Mouse (Mus musculus): ENCODE measurements around the gene Gatad2b. TPM values are rescaled to one million over a fixed set of nuclear protein-coding genes. Genes with fewer than 3 reads are reported as not detected.

Gatad2b gene
- polyA plus RNA-seq, 1 experiment from 2014 or later, result 13.2 TPM

- H3K4me1 ChIP-seq, result peaks cover 4% of the 10 kb centered on the region; the same call in 1 of the 2 replicates
- ATAC-seq (ENCODE audit: low FRiP score), result no peak
- 89% methylated on average over 5 of the region's 5 CpGs for WGBS
Measured at GRCm38 (mm10) chr3:90367001-90367632, 74.1 kb downstream of the Gatad2b start.

GRCm38 (mm10) chr3:90369041-90369440 lies 76.1 kb downstream of the Gatad2b start:
- Histone ChIP-seq H3K4me3 (replicated peaks) (no peak overlapping the region), H3K4me2 (no peak overlapping the region)

More at GRCm38 (mm10) chr3:90367001-90367632, 74.1 kb downstream of the Gatad2b start:
- Histone ChIP-seq H3K9ac (replicated peaks) (no peak overlapping the region), H3K27me3 (replicated peaks) (no peaks in the 10 kb centered on the region), H3K27ac (replicated peaks) (no peak overlapping the region), H3K4me3 (replicated peaks) (no peak overlapping the region), H3K36me3 (no peaks in the 10 kb centered on the region), H3K4me2 (no peak overlapping the region), H3K9me3 (replicated peaks) (no peaks in the 10 kb centered on the region)

GRCm38 (mm10) chr3:90371857-90372256 lies 78.9 kb downstream of the Gatad2b start:
- WGBS, result 73% methylated on average over 7 of the region's 7 CpGs
- Histone ChIP-seq H3K4me3 (replicated peaks) (no peak overlapping the region), H3K36me3 (no peaks in the 10 kb centered on the region), H3K4me2 (no peak overlapping the region), H3K9ac (replicated peaks) (no peak overlapping the region), H3K27ac (replicated peaks) (no peak overlapping the region), H3K4me1 (peaks cover 4% of the 10 kb centered on the region; the same call in 1 of the 2 replicates), H3K9me3 (replicated peaks) (no peaks in the 10 kb centered on the region), H3K27me3 (replicated peaks) (no peaks in the 10 kb centered on the region)
- ATAC-seq (ENCODE audit: low FRiP score), result no peak

More at GRCm38 (mm10) chr3:90369041-90369440, 76.1 kb downstream of the Gatad2b start:
- 13% methylated on average over 2 of the region's 2 CpGs for WGBS
- ATAC-seq (ENCODE audit: low FRiP score), result no peak
- no peak overlapping the region for H3K27ac ChIP-seq (replicated peaks)
- no peaks in the 10 kb centered on the region for H3K27me3 ChIP-seq (replicated peaks)
- H3K36me3 ChIP-seq, result no peaks in the 10 kb centered on the region
- no peak overlapping the region for H3K9ac ChIP-seq (replicated peaks)
- H3K4me1 ChIP-seq, result peaks cover 4% of the 10 kb centered on the region; the same call in 1 of the 2 replicates
- H3K9me3 ChIP-seq (replicated peaks), result no peaks in the 10 kb centered on the region

- no peaks in the 10 kb centered on the region for H3K36me3 ChIP-seq
- WGBS, result 67% methylated on average over 5 of the region's 5 CpGs
- H3K9ac ChIP-seq (replicated peaks), result no peak overlapping the region
- peaks cover 4% of the 10 kb centered on the region; the same call in 1 of the 2 replicates for H3K4me1 ChIP-seq
- no peaks in the 10 kb centered on the region for H3K27me3 ChIP-seq (replicated peaks)
- no peaks in the 10 kb centered on the region for H3K9me3 ChIP-seq (replicated peaks)
- ATAC-seq (ENCODE audit: low FRiP score), result peak; percentile 15; the same call in 1 of the 2 replicates
- H3K27ac ChIP-seq (replicated peaks), result no peak overlapping the region
- no peak overlapping the region for H3K4me3 ChIP-seq (replicated peaks)
- no peak overlapping the region for H3K4me2 ChIP-seq
Measured at GRCm38 (mm10) chr3:90372817-90373216, 79.8 kb downstream of the Gatad2b start.

GRCm38 (mm10) chr3:90373432-90374028 lies 80.6 kb downstream of the Gatad2b start:
- WGBS, result 26% methylated on average over 4 of the region's 4 CpGs
- Histone ChIP-seq H3K27me3 (replicated peaks) (no peaks in the 10 kb centered on the region), H3K4me3 (replicated peaks) (no peak overlapping the region), H3K27ac (replicated peaks) (no peak overlapping the region), H3K9me3 (replicated peaks) (no peaks in the 10 kb centered on the region), H3K9ac (replicated peaks) (no peak overlapping the region), H3K36me3 (no peaks in the 10 kb centered on the region), H3K4me1 (peaks cover 4% of the 10 kb centered on the region; the same call in 1 of the 2 replicates), H3K4me2 (no peak overlapping the region)
- ATAC-seq (ENCODE audit: low FRiP score), result peak; percentile 85

- Histone ChIP-seq H3K4me2 (no peak overlapping the region), H3K4me1 (no peaks in the 10 kb centered on the region), H3K9ac (replicated peaks) (no peak overlapping the region), H3K36me3 (no peaks in the 10 kb centered on the region), H3K4me3 (replicated peaks) (no peak overlapping the region), H3K27me3 (replicated peaks) (no peaks in the 10 kb centered on the region), H3K27ac (replicated peaks) (no peak overlapping the region), H3K9me3 (replicated peaks) (no peaks in the 10 kb centered on the region)
- WGBS, result 88% methylated on average over 4 of the region's 4 CpGs
- ATAC-seq (ENCODE audit: low FRiP score), result no peak
Measured at GRCm38 (mm10) chr3:90374368-90374767, 81.4 kb downstream of the Gatad2b start.

GRCm38 (mm10) chr3:90375562-90376246 lies 82.7 kb downstream of the Gatad2b start:
- H3K9me3 ChIP-seq (replicated peaks), result no peaks in the 10 kb centered on the region
- no peaks in the 10 kb centered on the region for H3K4me1 ChIP-seq
- no peak overlapping the region for H3K4me2 ChIP-seq
- H3K4me3 ChIP-seq (replicated peaks), result no peak overlapping the region
- ATAC-seq (ENCODE audit: low FRiP score), result no peak
- H3K36me3 ChIP-seq, result no peaks in the 10 kb centered on the region
- H3K27me3 ChIP-seq (replicated peaks), result no peaks in the 10 kb centered on the region
- 29% methylated on average over 3 of the region's 3 CpGs for WGBS
- no peak overlapping the region for H3K9ac ChIP-seq (replicated peaks)
- H3K27ac ChIP-seq (replicated peaks), result 0 out of 2 replicates have a peak overlapping the region, but pooled peaks have one; percentile 23

GRCm38 (mm10) chr3:90376247-90376585 lies 83.2 kb downstream of the Gatad2b start:
- ATAC-seq (ENCODE audit: low FRiP score), result no peak
- no peaks in the 10 kb centered on the region for H3K9me3 ChIP-seq (replicated peaks)
- WGBS, result 25% methylated on average over 1 of the region's 1 CpGs
- no peak overlapping the region for H3K4me2 ChIP-seq
- H3K4me1 ChIP-seq, result no peaks in the 10 kb centered on the region
- H3K27ac ChIP-seq (replicated peaks), result 0 out of 2 replicates have a peak overlapping the region, but pooled peaks have one; percentile 23
- no peak overlapping the region for H3K4me3 ChIP-seq (replicated peaks)
- H3K9ac ChIP-seq (replicated peaks), result no peak overlapping the region
- no peaks in the 10 kb centered on the region for H3K36me3 ChIP-seq
- no peaks in the 10 kb centered on the region for H3K27me3 ChIP-seq (replicated peaks)

- Histone ChIP-seq H3K27ac (replicated peaks) (no peak overlapping the region), H3K4me1 (no peaks in the 10 kb centered on the region), H3K4me3 (replicated peaks) (no peak overlapping the region), H3K9ac (replicated peaks) (no peak overlapping the region), H3K36me3 (no peaks in the 10 kb centered on the region), H3K9me3 (replicated peaks) (no peaks in the 10 kb centered on the region), H3K4me2 (no peak overlapping the region), H3K27me3 (replicated peaks) (no peaks in the 10 kb centered on the region)
- 92% methylated on average over 5 of the region's 5 CpGs for WGBS
- no peak for ATAC-seq (ENCODE audit: low FRiP score)
Measured at GRCm38 (mm10) chr3:90378496-90378895, 85.5 kb downstream of the Gatad2b start.

- Histone ChIP-seq H3K4me2 (no peak overlapping the region), H3K4me1 (peaks cover 7% of the 10 kb centered on the region), H3K27me3 (replicated peaks) (no peaks in the 10 kb centered on the region), H3K9me3 (replicated peaks) (no peaks in the 10 kb centered on the region), H3K9ac (replicated peaks) (no peak overlapping the region), H3K27ac (replicated peaks) (no peak overlapping the region), H3K36me3 (peaks cover 14% of the 10 kb centered on the region), H3K4me3 (replicated peaks) (no peak overlapping the region)
- 73% methylated on average over 11 of the region's 11 CpGs for WGBS
- no peak for ATAC-seq (ENCODE audit: low FRiP score)
Measured at GRCm38 (mm10) chr3:90381727-90382126, 88.7 kb downstream of the Gatad2b start.

GRCm38 (mm10) chr3:90383690-90384089 lies 90.7 kb downstream of the Gatad2b start:
- no peaks in the 10 kb centered on the region for H3K27me3 ChIP-seq (replicated peaks)
- WGBS, result 52% methylated on average over 4 of the region's 4 CpGs
- H3K4me2 ChIP-seq, result no peak overlapping the region
- H3K27ac ChIP-seq (replicated peaks), result peak overlapping the region; percentile 35
- no peak overlapping the region for H3K9ac ChIP-seq (replicated peaks)
- H3K4me3 ChIP-seq (replicated peaks), result no peak overlapping the region
- peaks cover 15% of the 10 kb centered on the region for H3K36me3 ChIP-seq
- no peak for ATAC-seq (ENCODE audit: low FRiP score)
- no peaks in the 10 kb centered on the region for H3K9me3 ChIP-seq (replicated peaks)
- peaks cover 26% of the 10 kb centered on the region for H3K4me1 ChIP-seq

Data from neural tube, embryonic 15.5 days (tissue).